Mouse (Mus musculus): Measurements from ENCODE around the gene Rarres2. TPM values are rescaled to one million over a fixed set of nuclear protein-coding genes. Genes with fewer than 3 reads are reported as not detected.

Rarres2 gene
- polyA plus RNA-seq (2012; rRNA removed), result 87.9 and 89.2 TPM in 2 replicates

DNA sequence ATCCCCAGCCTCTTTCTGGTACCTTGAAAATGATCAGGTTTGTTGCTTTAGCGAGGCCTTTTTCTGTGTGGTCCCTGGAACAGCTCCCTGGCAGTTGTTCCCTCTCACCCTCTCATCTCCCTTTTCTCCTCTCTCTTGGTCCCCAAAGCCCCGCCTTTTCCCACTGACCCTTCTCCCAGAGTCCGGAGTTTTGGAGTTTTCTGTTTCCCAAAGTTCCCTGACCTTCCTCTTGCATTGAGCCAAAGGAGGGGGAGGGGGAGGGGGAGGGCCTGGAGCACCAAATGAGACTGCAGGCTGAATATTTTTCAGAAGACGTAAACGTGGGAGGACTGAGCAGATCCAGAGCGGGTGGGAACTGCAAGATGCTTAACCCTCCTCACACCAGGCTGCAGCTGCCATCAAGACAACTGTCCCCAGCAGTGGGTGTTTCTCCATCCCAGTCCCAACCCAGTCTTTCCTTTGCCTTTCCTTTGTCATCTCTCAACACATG is at the start of gene Rarres2:
TSS of gene Rarres2 (minus strand) at position 218 of the 490 bp plus-strand sequence.
- peak; percentile 80 for DNase-seq
- Histone ChIP-seq H3K4me1 (ENCODE audit: control insufficient read depth, insufficient read depth, low read length) (peaks cover 26% of the 10 kb centered on the region), H3K4me3 (ENCODE audit: insufficient read depth, low read depth, low read length) (peak within 1 kb of the TSS; percentile 8), H3K27me3 (replicated peaks; ENCODE audit: control insufficient read depth, insufficient read depth, low read length) (no peaks in the 10 kb centered on the region), H3K36me3 (ENCODE audit: control insufficient read depth, insufficient read depth, low read length) (no peaks in the 10 kb centered on the region), H3K27ac (ENCODE audit: insufficient read depth, low read depth, low read length) (peak within 1 kb of the TSS; percentile 58)
- 22% methylated on average over 6 of the region's 6 CpGs for WGBS
- TF ChIP-seq POLR2A (IDR thresholded peaks at IDR 0.05; ENCODE audit: low read depth, low read length), result no peak
- TF ChIP-seq CTCF (conservative IDR thresholded peaks at IDR 0.05; ENCODE audit: insufficient read depth, insufficient read length, low read depth, low read length), result no peak

DNA sequence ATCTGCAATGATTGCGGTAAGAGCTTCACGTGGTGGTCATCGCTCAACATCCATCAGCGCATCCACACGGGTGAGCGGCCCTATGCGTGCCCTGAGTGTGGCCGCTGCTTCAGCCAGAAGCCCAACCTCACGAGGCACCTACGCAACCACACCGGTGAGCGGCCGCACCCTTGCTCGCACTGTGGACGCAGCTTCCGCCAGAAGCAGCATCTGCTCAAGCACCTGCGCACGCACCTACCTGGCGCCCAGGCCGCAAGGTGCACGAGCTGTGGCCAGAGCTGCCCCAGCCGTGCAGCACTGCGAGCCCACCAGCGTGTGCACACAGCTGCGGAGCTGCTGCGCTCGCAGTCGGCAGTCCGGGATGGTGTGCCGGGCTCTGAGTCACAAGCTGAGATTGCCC is 47.4 kb upstream of the Rarres2 start:
- no peak for TF ChIP-seq POLR2A (IDR thresholded peaks at IDR 0.05; ENCODE audit: low read depth, low read length)
- TF ChIP-seq CTCF (conservative IDR thresholded peaks at IDR 0.05; ENCODE audit: insufficient read depth, insufficient read length, low read depth, low read length), result no peak
- no peaks in the 10 kb centered on the region for H3K27me3 ChIP-seq (replicated peaks; ENCODE audit: control insufficient read depth, insufficient read depth, low read length)
- no peak overlapping the region for H3K4me3 ChIP-seq (ENCODE audit: insufficient read depth, low read depth, low read length)
- H3K27ac ChIP-seq (ENCODE audit: insufficient read depth, low read depth, low read length), result no peak overlapping the region
- DNase-seq, result no peak
- no peaks in the 10 kb centered on the region for H3K36me3 ChIP-seq (ENCODE audit: control insufficient read depth, insufficient read depth, low read length)
- no peaks in the 10 kb centered on the region for H3K4me1 ChIP-seq (ENCODE audit: control insufficient read depth, insufficient read depth, low read length)
- WGBS, result 96% methylated on average over 30 of the region's 30 CpGs

DNA sequence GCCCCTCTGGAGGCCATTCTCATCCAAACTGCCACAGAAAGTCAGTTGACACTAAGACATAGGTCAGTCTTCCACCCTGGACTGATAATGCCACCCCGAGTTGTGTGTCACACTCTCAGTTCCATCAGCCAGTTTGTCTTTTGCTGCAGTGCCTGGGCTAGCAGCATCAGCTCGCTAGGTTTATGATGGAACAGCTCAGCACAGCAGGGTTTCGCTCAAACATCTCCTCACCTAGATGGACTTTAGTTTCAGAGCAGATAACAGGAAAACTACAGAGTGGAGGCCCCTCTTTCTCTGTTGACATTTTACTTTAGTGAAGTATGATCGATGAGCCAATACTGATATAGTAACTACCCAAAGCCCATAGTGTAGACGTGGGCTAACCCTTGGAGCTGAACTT is 42.2 kb upstream of the Rarres2 start:
- Histone ChIP-seq H3K27ac (ENCODE audit: insufficient read depth, low read depth, low read length) (no peak overlapping the region), H3K36me3 (ENCODE audit: control insufficient read depth, insufficient read depth, low read length) (no peaks in the 10 kb centered on the region), H3K4me3 (ENCODE audit: insufficient read depth, low read depth, low read length) (no peak overlapping the region), H3K27me3 (replicated peaks; ENCODE audit: control insufficient read depth, insufficient read depth, low read length) (no peaks in the 10 kb centered on the region), H3K4me1 (ENCODE audit: control insufficient read depth, insufficient read depth, low read length) (no peaks in the 10 kb centered on the region)
- TF ChIP-seq CTCF (conservative IDR thresholded peaks at IDR 0.05; ENCODE audit: insufficient read depth, insufficient read length, low read depth, low read length) (no peak), POLR2A (IDR thresholded peaks at IDR 0.05; ENCODE audit: low read depth, low read length) (no peak)
- WGBS, result 96% methylated on average over 5 of the region's 5 CpGs
- no peak for DNase-seq

DNA sequence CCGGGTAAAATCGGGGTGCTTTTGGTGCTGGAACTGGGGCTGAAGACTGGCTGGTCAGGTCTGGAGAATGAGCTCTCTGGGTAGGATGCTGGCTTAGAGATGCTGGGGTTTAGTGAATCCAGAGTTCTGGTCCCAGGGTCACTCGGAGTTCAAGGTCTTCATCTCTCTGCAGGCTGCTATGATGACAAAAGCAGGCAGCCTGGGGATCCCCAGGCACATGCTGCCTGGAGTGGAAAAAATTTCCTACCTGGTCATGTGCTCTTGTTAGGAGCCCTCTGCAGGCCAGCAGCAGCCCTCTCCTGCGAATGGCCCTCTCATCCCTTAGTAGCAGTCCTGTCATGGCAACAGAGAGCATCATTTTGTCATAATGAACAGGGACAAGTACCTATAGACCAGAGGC is 40.9 kb upstream of the Rarres2 start:
- no peak overlapping the region for H3K4me3 ChIP-seq (ENCODE audit: insufficient read depth, low read depth, low read length)
- H3K36me3 ChIP-seq (ENCODE audit: control insufficient read depth, insufficient read depth, low read length), result no peaks in the 10 kb centered on the region
- no peaks in the 10 kb centered on the region for H3K4me1 ChIP-seq (ENCODE audit: control insufficient read depth, insufficient read depth, low read length)
- DNase-seq, result no peak
- 90% methylated on average over 4 of the region's 4 CpGs for WGBS
- no peak for TF ChIP-seq CTCF (conservative IDR thresholded peaks at IDR 0.05; ENCODE audit: insufficient read depth, insufficient read length, low read depth, low read length)
- TF ChIP-seq POLR2A (IDR thresholded peaks at IDR 0.05; ENCODE audit: low read depth, low read length), result no peak
- no peak overlapping the region for H3K27ac ChIP-seq (ENCODE audit: insufficient read depth, low read depth, low read length)
- no peaks in the 10 kb centered on the region for H3K27me3 ChIP-seq (replicated peaks; ENCODE audit: control insufficient read depth, insufficient read depth, low read length)

DNA sequence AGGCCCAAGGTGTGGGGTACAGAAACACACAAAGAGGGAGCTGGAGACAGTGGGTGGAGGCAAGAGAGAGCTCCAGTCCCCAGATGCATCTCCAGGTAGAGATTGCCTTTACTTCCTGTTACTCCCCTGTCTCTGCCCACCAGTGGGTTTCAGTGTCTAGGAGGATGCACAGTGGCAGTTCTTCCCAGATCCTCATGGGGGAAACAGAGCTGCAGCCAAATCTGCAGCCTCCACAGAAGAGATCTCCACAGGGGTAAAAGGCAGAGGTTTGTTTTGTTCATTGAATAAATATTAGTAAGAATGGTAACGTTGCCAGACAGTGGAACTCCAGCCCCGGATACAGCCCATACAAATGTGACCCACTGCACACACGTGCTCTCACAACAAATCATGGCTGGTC is 38.1 kb upstream of the Rarres2 start:
- Histone ChIP-seq H3K4me3 (ENCODE audit: insufficient read depth, low read depth, low read length) (no peak overlapping the region), H3K27me3 (replicated peaks; ENCODE audit: control insufficient read depth, insufficient read depth, low read length) (no peaks in the 10 kb centered on the region), H3K36me3 (ENCODE audit: control insufficient read depth, insufficient read depth, low read length) (no peaks in the 10 kb centered on the region), H3K27ac (ENCODE audit: insufficient read depth, low read depth, low read length) (no peak overlapping the region), H3K4me1 (ENCODE audit: control insufficient read depth, insufficient read depth, low read length) (no peaks in the 10 kb centered on the region)
- no peak for DNase-seq
- 75% methylated on average over 3 of the region's 3 CpGs for WGBS
- TF ChIP-seq CTCF (conservative IDR thresholded peaks at IDR 0.05; ENCODE audit: insufficient read depth, insufficient read length, low read depth, low read length), result no peak; the same call in 1 of the 2 replicates
- TF ChIP-seq POLR2A (IDR thresholded peaks at IDR 0.05; ENCODE audit: low read depth, low read length), result no peak

DNA sequence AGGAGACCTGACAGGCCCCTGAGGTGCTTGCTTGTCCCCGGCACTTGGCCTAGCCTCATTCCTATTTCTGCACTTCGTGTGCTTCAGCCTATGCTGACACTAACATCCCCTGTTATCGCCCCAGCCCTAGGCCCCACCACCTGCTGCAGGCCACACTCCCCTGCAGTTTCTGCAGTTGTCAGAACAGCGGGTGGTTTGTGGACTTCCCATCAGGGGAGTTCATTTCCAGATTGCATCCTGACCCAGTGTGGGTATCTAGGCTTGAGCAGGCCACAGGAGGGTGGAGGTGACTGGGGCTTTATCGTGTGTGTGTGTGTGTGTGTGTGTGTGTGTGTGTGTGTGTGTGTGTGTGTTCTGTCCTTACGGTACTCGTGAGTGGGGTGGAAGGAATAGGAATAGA is 36.9 kb upstream of the Rarres2 start:
- H3K4me1 ChIP-seq (ENCODE audit: control insufficient read depth, insufficient read depth, low read length), result no peaks in the 10 kb centered on the region; the same call in 1 of the 2 replicates
- TF ChIP-seq POLR2A (IDR thresholded peaks at IDR 0.05; ENCODE audit: low read depth, low read length), result no peak
- no peak for TF ChIP-seq CTCF (conservative IDR thresholded peaks at IDR 0.05; ENCODE audit: insufficient read depth, insufficient read length, low read depth, low read length)
- H3K27ac ChIP-seq (ENCODE audit: insufficient read depth, low read depth, low read length), result no peak overlapping the region
- H3K36me3 ChIP-seq (ENCODE audit: control insufficient read depth, insufficient read depth, low read length), result no peaks in the 10 kb centered on the region
- WGBS, result 83% methylated on average over 7 of the region's 7 CpGs
- no peak overlapping the region for H3K4me3 ChIP-seq (ENCODE audit: insufficient read depth, low read depth, low read length)
- DNase-seq, result no peak
- H3K27me3 ChIP-seq (replicated peaks; ENCODE audit: control insufficient read depth, insufficient read depth, low read length), result no peaks in the 10 kb centered on the region

DNA sequence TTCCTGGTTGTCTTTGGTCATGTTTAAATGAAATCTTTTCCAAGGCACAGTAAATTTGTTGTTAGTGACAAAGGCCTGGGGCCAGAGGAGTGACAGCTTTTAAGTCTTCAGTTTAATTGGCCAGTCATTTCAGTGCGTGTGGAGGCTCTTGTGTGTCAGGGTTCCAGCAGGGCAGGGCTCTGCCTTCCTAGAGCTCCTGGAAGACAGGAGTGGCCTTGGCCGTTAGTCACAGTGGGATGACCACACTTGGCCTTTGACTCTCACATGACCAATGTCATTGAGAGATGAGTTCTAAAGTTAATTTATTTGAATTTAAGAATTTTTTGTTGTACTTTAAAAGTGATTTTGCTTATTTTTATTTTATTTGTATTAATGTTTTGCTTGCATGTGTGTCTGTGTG is 35.5 kb upstream of the Rarres2 start:
- Histone ChIP-seq H3K4me1 (ENCODE audit: control insufficient read depth, insufficient read depth, low read length) (no peaks in the 10 kb centered on the region; the same call in 1 of the 2 replicates), H3K27me3 (replicated peaks; ENCODE audit: control insufficient read depth, insufficient read depth, low read length) (no peaks in the 10 kb centered on the region), H3K4me3 (ENCODE audit: insufficient read depth, low read depth, low read length) (no peak overlapping the region), H3K36me3 (ENCODE audit: control insufficient read depth, insufficient read depth, low read length) (no peaks in the 10 kb centered on the region), H3K27ac (ENCODE audit: insufficient read depth, low read depth, low read length) (no peak overlapping the region)
- peak; percentile 53 for DNase-seq
- WGBS, result 41% methylated on average over 2 of the region's 2 CpGs
- TF ChIP-seq POLR2A (IDR thresholded peaks at IDR 0.05; ENCODE audit: low read depth, low read length) (no peak), CTCF (conservative IDR thresholded peaks at IDR 0.05; ENCODE audit: insufficient read depth, insufficient read length, low read depth, low read length) (no peak)
